Mouse (Mus musculus): ENCODE measurements at regions not wholly inside any gene's neighbourhood (a gene's known extent, or its start where the extent isn't known, plus 50 kb on each side); places are given as distances from the start of the nearest gene placed in this dataset.

DNA sequence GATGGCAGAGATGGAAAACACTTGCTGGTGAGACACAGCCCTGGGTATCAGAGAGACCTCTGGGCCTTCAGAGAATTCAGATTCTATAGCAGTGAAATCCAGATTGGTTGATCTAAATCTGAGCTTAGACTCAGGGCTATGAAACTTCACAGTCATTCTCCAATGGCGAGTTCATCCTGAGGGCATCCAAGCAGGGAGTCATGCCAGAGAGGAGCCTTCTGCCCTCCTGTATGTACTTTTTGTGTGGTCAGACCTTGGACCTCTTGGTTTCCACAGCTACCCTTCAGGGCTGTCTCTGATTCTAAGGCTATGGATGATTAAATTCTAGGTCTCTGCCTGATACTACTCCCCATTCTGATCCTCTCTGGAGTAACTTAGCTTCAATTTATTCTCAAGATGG lies 122.0 kb upstream of the Mettl15 start:
- no peak for TF ChIP-seq CTCF (IDR thresholded peaks at IDR 0.05; ENCODE audit: low read depth)
- no peak for TF ChIP-seq EP300 (IDR thresholded peaks at IDR 0.05; ENCODE audit: low read depth)
